Mouse (Mus musculus) left cerebral cortex, adult 18-20 months (tissue): ENCODE measurements at regions not wholly inside any gene's neighbourhood (a gene's known extent, or its start where the extent isn't known, plus 50 kb on each side); places are given as distances from the start of the nearest gene placed in this dataset.
A peak's percentile ranks its signal among the peaks of the same experiment; 100 is the strongest.

ENCODE experiments used
- DNase-seq, 2 experiments: peaks; one replicate each; pipeline ENCODE4 v3.0.0; 2021 to 2022; ENCODE audit warnings: low spot score in 2 of 2, mixed read lengths in 1 of 2

DNA sequence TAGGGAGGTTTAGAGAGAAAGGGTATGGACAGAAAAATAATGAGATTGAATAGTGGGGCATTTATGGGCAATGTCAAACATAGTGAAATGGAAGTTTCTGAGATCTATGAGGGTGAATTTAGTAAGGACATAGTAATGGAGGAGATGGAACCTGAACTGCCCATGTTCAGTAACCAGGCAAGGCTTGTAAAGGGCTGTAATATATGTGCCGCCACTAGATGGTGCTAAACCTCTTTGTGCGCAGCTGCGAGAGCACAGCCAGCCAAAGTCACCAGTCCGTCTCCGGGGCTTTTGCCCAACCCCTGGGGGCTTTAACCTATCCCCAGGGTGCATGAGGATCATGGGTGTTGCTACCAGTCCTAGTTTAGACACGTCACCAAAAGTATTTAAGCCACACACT lies 77.7 kb upstream of the Vmn2r25 start:
- DNase-seq, result peak; percentile 40 to 66

DNA sequence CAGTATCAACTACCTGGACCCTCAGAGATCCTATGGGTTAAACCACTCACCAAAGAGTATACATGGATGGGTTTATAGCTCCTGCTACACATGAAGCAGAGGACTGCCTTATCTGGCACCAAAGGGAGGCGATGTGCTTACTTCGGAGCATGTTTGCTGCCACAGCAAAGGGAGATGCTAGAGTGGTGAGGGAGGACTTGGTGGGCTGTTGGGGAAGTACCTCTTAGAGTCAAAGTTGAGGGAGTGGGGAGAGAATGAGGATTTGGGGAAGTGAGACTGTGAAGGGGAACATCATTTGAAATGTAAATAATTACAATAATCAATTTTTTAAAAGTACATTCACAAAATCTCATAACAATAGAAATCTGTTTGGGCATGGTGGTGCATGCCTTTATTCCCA lies 84.7 kb upstream of the Vmn2r25 start:
- no peak for DNase-seq

DNA sequence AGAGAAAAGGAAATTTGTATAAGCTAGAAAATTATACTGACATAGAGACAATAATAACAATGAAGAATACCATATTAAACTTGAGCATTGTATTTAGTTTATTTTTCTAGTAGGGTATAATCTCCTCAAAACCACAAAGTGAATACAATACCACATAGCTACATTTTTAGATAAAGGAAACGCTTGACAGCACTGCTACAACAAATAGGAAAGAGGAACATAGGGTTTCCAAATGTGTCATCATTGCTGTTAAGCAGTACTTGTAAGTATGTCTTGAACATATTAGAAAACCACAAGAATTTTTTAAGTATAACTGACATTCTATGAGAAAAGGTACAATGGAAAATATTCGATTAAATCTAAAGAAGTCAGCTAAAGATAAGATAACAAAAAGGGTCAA lies 63.0 kb upstream of the Vmn2r26 start:
- no peak for DNase-seq

DNA sequence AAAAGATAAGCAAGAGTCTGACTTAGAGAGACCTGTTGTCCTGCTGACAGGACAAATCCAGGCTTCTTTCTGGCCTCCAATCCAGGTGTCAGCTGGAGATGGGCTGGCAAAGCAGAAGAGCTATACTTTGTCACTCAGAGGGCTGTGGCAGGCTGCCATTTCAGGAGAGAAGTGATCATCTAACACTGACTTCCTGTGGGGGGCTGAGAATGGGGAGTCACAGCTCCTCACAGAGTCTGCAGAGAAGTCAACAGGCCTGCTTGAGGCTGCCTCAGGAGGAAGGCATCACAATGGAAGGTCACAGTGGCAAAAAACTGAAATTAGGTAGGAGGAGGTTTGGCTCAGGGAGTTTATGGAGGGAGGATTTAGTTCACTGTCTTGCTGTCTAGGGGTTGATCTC lies 53.2 kb upstream of the Vmn2r26 start:
- DNase-seq, result no peak
